Mouse (Mus musculus) lung, embryonic 14.5 days (tissue): ENCODE measurements at regions not wholly inside any gene's neighbourhood (a gene's known extent, or its start where the extent isn't known, plus 50 kb on each side); places are given as distances from the start of the nearest gene placed in this dataset.
"Not testable (repeated sequence)": the region's sequence is repeated elsewhere in the genome, so short reads cannot be mapped to it uniquely, and the experiment has no call there.

Source experiments
- ATAC-seq: fragments of 200-750 bp; cut with Nextera tagmentation; 2 replicates; pipeline ENCODE4 v1.8.0; 2017; ENCODE audit warnings: mild to moderate bottlenecking, moderate TSS enrichment, moderate library complexity; ENCODE audit not compliant: insufficient read depth
- DNase-seq: peaks from one replicate; pipeline ENCODE4 v3.0.0-alpha.2; 2015
- H3K27ac ChIP-seq: fragments of 300-500 bp; sonication (generic); 2 replicates; pipeline ENCODE4 v1.5.1; 2014; ENCODE audit warnings: low read depth, mild to moderate bottlenecking, moderate library complexity
- H3K27me3 ChIP-seq: fragments of 300-500 bp; sonication (generic); 2 replicates; pipeline ENCODE4 v1.6.1; 2014; ENCODE audit warnings: low read length, control low read depth; ENCODE audit not compliant: insufficient read depth
- H3K36me3 ChIP-seq: fragments of 300-500 bp; sonication (generic); 2 replicates; pipeline ENCODE4 v1.6.1; 2014; ENCODE audit warnings: control low read depth; ENCODE audit not compliant: insufficient read depth
- H3K4me1 ChIP-seq: fragments of 300-500 bp; sonication (generic); 2 replicates; pipeline ENCODE4 v1.6.1; 2014; ENCODE audit warnings: antibody characterized with exemption, control low read depth; ENCODE audit not compliant: insufficient read depth
- H3K4me2 ChIP-seq: fragments of 300-500 bp; sonication (generic); 2 replicates; pipeline ENCODE4 v1.6.1; 2014; ENCODE audit warnings: mild to moderate bottlenecking
- H3K4me3 ChIP-seq: fragments of 300-500 bp; sonication (generic); 2 replicates; pipeline ENCODE4 v1.5.1; 2014; ENCODE audit warnings: low read depth, low read length
- H3K9ac ChIP-seq: fragments of 300-500 bp; sonication (generic); 2 replicates; pipeline ENCODE4 v1.6.1; 2014
- H3K9me3 ChIP-seq: fragments of 300-500 bp; sonication (generic); 2 replicates; pipeline ENCODE4 v1.6.1; 2016; ENCODE audit warnings: low read depth, low read length, control low read depth
- CTCF ChIP-seq: IDR thresholded peaks from 2 replicates; pipeline ENCODE4 v1.5.1; 2016; ENCODE audit warnings: antibody characterized with exemption, low read depth
- WGBS: fragments of 180-500 bp; shearing (Covaris S2); extraction: QIAGEN DNeasy Blood & Tissue Kit; methylation state at CpG from one replicate; pipeline ENCODE4 v1.1.7; 2014; 5-methylcytosine and 5-hydroxymethylcytosine counted together

DNA sequence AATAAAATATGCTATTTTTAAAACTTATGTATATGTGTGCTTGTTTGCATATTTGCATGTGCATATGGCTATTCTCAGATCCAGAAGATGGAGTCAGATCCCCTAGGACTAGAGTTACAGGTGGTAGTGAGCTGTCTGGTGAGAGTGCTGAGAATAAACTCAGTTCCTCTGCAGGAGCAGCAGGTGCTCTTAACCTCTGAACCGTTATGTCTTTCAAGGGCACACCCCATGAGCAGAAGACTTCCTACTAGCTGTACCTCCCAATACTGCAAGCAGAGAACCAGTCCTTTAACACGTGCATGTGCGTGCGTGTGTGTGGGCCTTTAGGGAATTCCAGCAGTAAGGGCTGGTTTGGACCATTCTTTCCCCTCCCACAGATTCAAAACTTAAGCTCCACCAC, 85.9 kb upstream of the Akt3 start:
- Histone ChIP-seq H3K4me1 (no peaks in the 10 kb centered on the region; the same call in 1 of the 2 replicates), H3K27ac (no peak overlapping the region), H3K36me3 (no peaks in the 10 kb centered on the region), H3K4me2 (no peak overlapping the region), H3K27me3 (no peaks in the 10 kb centered on the region), H3K9ac (no peak overlapping the region), H3K9me3 (no peaks in the 10 kb centered on the region), H3K4me3 (no peak overlapping the region)
- 69% methylated on average over 4 of the region's 4 CpGs for whole genome bisulfite sequencing
- TF ChIP-seq CTCF, result no peak
- DNase-seq (no peak), ATAC-seq (no peak)

DNA sequence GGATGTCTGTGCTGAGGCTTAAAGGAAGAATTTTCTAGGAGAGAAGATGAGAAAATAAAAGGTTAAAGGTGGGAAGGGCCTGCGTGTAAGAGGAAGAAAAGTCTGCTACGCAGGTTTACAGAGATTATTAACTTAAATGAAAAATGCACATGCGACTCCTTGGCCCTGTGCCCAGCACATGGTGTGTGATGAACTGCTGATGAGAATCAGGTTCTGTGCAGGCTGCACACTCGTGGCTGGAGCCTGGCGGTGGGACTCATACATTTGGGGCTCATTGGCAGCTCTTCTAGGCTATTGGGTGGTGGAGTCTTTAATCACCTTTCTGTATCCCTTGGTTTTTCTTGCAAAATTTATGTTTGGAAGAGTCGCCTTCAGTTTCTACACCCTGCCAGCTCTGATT, 85.1 kb upstream of the Akt3 start:
- 17% methylated on average over 6 of the region's 6 CpGs for WGBS
- Histone ChIP-seq H3K4me2 (no peak overlapping the region), H3K4me1 (no peaks in the 10 kb centered on the region; the same call in 1 of the 2 replicates)

DNA sequence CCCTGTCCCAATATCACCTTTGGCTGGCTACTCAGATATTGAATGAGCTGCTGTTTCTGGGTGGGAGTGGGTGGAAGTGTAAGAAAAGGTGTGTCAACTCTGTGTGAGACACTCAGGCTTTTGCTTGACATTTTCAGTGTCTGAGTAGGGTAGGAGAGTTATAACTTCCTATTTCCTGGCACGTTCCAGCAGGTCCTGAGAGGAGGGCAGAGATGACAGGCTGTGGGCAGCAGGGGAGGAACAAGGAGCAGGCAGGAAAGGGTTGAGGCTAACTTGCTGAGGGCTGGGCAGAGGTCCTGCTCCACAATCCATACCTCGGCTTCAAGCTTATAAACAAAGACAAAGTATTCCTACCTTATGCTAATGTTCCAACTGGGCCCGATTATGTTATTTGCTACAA, 82.2 kb upstream of the Akt3 start:
- H3K9ac ChIP-seq, result no peak overlapping the region
- no peaks in the 10 kb centered on the region for H3K36me3 ChIP-seq
- H3K27ac ChIP-seq, result no peak overlapping the region
- no peaks in the 10 kb centered on the region for H3K9me3 ChIP-seq
- no peak for TF ChIP-seq CTCF
- no peaks in the 10 kb centered on the region; the same call in 1 of the 2 replicates for H3K4me1 ChIP-seq
- WGBS, result 51% methylated on average over 3 of the region's 3 CpGs
- ATAC-seq, result no peak
- no peaks in the 10 kb centered on the region for H3K27me3 ChIP-seq
- no peak overlapping the region for H3K4me2 ChIP-seq
- H3K4me3 ChIP-seq, result no peak overlapping the region
- no peak for DNase-seq

More for the DNA sequence above, 85.1 kb upstream of the Akt3 start:
- TF ChIP-seq CTCF, result no peak
- ATAC-seq, result no peak
- no peaks in the 10 kb centered on the region for H3K36me3 ChIP-seq
- H3K27me3 ChIP-seq, result no peaks in the 10 kb centered on the region
- no peak overlapping the region for H3K9ac ChIP-seq
- H3K4me3 ChIP-seq, result no peak overlapping the region
- no peaks in the 10 kb centered on the region for H3K9me3 ChIP-seq
- DNase-seq, result peak; percentile 61
- H3K27ac ChIP-seq, result no peak overlapping the region

DNA sequence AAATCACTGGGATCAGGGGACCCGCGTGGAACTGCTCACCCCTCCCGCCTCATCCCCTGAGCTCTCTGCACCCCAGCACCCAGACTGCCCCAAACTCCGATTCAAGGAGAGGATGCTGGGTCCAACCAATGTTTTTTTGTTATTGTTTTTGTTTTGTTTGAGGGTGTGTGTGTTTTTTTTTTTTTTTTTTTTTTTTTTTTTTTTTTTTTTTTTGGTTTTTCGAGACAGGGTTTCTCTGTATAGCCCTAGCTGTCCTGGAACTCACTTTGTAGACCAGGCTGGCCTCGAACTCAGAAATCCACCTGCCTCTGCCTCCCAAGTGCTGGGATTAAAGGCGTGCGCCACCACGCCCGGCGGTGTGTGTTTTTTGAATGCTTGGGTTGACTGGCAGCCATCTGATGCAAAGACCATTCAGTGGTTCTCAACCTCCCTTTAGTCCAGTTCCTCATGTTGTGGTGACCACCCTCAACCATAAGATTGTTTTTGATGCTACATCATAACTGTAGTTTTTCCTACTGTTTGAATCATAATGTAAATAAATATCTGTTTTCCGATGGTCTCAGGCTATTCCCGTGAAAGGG, 81.3 kb upstream of the Akt3 start:
- not testable (repeated sequence) for DNase-seq, H3K4me1 ChIP-seq, H3K27me3 ChIP-seq, H3K36me3 ChIP-seq, ATAC-seq, H3K9me3 ChIP-seq
- WGBS, result 60% methylated on average over 11 of the region's 13 CpGs
- peak overlapping the region; percentile 46 for H3K4me3 ChIP-seq
- H3K27ac ChIP-seq, result peak overlapping the region; percentile 90
- H3K9ac ChIP-seq, result peak overlapping the region; percentile 59
- H3K4me2 ChIP-seq, result peak overlapping the region; percentile 76

DNA sequence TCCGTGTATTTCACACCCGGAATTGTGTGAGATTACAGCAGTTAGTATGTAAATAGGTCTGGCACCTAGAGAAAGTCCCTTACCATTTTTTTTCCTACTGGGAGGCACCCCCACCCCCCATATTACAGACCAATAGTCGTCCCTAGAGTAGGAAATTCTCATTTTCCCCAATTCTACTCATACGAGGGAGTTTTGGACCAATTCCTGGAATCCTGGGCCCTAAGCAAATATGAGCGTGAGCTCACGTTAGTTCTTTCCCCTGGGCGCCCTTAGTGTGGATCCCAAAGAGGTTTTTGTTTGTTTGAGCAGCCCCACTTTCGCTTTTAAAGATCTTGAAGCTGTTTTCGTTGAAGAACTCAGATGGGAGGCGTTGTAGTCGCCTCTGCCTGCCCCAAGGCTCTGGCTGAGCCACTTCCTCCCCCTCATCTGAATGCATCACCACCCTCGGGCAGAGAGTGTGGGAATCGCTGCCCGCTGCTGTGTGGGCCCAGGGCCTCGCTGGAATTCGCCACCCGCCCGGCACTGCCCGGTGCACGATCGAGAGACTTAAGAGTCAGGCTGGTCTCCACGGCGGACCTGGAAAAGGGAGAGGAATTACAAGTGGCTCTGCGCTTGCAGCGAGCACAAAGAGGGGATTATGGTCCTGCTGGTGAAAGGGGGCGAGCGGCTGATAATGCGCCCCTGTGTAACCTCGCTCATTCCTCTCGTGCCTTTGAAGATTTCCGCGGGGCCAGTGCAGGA, 80.6 kb upstream of the Akt3 start:
- Histone ChIP-seq H3K4me1 (no peaks in the 10 kb centered on the region; the same call in 1 of the 2 replicates), H3K4me3 (peak overlapping the region; percentile 46), H3K27ac (peak overlapping the region; percentile 90), H3K36me3 (no peaks in the 10 kb centered on the region), H3K9ac (peak overlapping the region; percentile 59), H3K4me2 (peak overlapping the region; percentile 76), H3K27me3 (no peaks in the 10 kb centered on the region), H3K9me3 (no peaks in the 10 kb centered on the region)
- 5% methylated on average over 32 of the region's 32 CpGs for WGBS
- peak; percentile 92 for ATAC-seq
- TF ChIP-seq CTCF, result no peak
- DNase-seq, result peak; percentile 73

DNA sequence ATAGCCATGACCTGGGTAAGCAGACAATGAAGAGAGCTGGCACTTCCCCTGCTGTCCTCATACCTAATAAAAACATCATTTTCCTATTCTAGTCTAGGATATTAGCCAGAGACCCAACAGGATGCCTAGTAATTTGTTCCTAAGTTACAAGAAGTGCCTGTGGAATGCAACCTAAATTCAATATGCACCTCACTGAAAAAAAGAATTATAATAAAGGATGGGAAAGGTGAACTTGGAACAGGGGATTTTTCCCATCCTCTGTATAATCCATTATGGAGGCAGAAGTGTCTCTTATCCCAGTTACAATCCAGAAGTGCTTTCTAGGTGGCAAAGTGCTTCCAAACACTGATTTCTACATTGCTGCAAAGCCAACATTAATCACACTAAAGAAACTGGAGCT, 79.8 kb upstream of the Akt3 start:
- ATAC-seq, result no peak
- Histone ChIP-seq H3K27ac (peak overlapping the region; percentile 90; the same call in 1 of the 2 replicates), H3K4me3 (no peak overlapping the region)

DNA sequence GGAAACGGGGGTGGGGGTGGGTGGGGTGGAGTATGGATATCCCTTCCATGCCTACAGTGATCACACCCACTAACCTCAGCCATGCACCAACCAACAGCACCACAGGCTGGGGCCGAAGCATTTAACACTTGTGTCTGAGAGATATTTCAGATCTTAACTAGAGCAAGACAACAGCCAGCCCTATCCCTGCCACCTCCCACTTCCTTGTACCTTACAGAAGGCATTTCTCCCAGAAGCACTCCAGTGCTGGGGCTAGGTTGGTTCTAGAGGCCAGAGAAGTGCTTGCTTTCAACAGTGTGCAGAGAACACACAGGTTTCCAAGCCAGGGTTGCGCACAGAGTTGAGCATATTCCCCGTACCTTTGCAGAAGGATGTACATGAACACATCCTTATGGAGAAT, 79.1 kb upstream of the Akt3 start:
- TF ChIP-seq CTCF, result no peak
- Histone ChIP-seq H3K9me3 (no peaks in the 10 kb centered on the region), H3K4me2 (no peak overlapping the region), H3K9ac (no peak overlapping the region), H3K4me3 (no peak overlapping the region), H3K36me3 (no peaks in the 10 kb centered on the region), H3K27ac (no peak overlapping the region), H3K4me1 (no peaks in the 10 kb centered on the region), H3K27me3 (no peaks in the 10 kb centered on the region)
- ATAC-seq (no peak), DNase-seq (no peak)
- WGBS, result 69% methylated on average over 4 of the region's 4 CpGs

More for the DNA sequence above, 79.8 kb upstream of the Akt3 start:
- no peaks in the 10 kb centered on the region for H3K4me1 ChIP-seq
- no peak for TF ChIP-seq CTCF
- no peaks in the 10 kb centered on the region for H3K9me3 ChIP-seq
- H3K36me3 ChIP-seq, result no peaks in the 10 kb centered on the region
- H3K27me3 ChIP-seq, result no peaks in the 10 kb centered on the region
- no peak for DNase-seq
- no peak overlapping the region for H3K4me2 ChIP-seq
- no peak overlapping the region for H3K9ac ChIP-seq
